Mouse (Mus musculus) A20 (cell line): Measurements from ENCODE around the gene Arhgap19.
A peak's percentile ranks its signal among the peaks of the same experiment; 100 is the strongest.

ENCODE experiments used
- DNase-seq: peaks from one replicate; pipeline ENCODE4 v3.0.0-alpha.2; 2011; ENCODE audit warnings: low read depth, low spot score

The Arhgap19 gene

DNA sequence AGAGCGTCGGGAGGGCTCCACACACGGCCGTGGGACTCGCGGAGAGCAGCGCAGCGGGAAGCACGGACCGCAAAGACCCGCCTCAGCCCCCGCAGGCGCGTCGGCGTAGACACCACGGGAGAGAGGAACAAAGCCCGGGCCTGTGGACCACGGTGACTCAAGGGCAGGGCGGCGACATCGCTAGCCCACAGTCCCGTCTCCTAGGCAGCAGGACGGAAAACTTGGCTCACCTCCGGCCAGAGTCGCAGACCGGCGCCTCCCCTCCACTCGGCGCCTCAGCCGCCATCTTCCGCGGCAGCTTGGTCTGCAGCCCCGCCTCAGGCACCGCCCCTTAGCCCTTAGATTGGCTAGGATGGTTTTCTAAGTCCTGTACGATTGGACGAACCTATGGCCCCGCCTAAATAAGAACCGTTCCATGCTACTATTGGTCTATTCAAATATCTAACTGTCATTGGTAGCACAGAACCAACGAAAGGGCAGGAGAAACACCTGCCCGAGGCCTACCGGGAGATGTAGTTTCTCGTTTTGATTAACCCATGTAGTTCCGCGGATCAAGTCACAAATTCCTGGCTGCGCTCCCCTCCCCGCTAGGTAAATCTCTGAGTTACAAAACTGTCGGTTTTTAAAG, at the start of gene Arhgap19:
Gene Arhgap19 (minus strand): TSS at position 306 of the 628 bp plus-strand sequence.
- peak; percentile 95 for DNase-seq

DNA sequence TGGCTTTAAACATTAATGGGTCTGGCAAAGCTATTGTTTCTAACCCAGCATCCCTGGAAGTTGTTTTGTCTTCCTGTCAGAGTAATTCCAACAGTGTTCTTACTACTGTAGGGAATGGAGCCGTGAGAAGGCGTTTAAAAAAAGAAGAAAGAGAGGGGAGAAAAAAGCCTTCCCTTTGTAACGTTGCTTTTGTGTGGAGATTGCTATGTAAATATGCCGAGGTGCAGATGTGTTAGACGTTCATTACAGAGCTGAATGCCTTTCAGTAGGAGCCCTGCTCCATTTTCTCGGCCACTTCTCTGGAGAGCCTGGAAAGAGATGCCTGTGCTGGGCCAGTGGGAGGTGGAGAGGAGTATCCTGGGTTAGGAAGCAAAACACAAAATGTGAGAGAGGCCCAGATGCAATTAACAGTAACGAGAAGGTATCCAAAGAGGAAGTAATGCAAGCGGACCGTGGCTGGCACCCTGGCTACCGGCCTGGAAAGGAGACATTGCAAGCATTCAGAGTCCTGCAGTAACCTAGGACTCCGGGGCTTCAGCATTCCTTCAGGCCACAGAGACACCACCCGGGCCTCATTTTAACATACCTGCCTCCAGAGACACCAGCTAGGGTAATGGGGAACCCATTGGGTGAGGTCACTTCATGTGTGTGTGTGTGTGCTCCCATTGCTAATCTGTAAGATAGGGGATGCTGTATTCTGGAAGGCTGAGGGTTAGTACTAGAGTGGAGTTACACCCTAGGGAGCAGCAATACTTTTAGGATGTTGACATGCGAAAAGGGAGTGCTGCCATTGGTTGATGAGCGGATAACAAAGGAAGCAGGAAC, 49.1 kb upstream of the Arhgap19 start:
- peak; percentile 76 for DNase-seq

- no peak for DNase-seq
Measured at GRCm38 (mm10) chr19:41850021-41850718, 48.3 kb upstream of the Arhgap19 start.

DNA sequence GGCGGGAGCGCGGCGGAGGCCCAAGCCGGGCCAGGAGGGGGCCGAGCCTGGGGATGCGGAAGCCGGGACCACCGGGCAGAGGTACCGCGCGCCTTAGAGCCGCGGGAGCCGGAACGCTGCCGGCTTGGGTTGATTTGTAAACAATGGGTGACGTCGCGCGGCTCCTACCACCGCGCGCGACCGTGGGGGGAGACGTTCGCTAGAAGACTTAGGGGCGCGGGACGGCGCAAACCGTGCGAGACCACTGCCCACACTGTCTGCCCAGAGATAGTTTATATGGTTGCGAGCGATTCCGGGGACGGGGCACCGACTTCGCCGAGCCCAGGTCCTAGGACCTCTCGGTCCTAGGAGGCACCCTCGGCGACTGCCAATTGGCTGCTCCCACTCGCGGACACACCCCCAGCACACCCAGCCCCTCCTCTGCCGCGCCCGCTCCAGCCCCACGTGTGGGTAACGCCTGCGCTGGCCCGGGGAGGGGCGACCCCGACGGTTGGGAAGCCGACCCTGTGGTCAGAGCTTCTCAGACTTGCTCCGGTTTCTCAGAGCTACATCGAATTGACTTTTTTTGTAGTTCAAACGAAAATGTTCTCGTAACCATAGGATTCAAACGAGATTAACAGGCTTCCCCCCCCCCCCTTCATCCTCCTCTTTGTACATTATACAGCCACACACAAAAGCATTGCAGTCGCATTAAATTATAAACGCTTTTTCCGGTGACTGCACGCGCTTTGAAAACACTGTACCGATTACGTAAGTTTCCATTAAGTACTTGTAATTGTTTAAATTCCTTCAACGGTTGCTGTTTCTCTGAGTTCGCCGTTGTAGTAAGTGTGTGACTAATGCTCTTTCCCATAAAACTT, 46.4 kb upstream of the Arhgap19 start, which contains the start of gene Frat2:
Gene Frat2 (minus strand): TSS at position 141 of the 860 bp plus-strand sequence.
- peak; percentile 99 for DNase-seq

GRCm38 (mm10) chr19:41847614-41847991, 45.8 kb upstream of the Arhgap19 start:
- peak; percentile 73 for DNase-seq

DNA sequence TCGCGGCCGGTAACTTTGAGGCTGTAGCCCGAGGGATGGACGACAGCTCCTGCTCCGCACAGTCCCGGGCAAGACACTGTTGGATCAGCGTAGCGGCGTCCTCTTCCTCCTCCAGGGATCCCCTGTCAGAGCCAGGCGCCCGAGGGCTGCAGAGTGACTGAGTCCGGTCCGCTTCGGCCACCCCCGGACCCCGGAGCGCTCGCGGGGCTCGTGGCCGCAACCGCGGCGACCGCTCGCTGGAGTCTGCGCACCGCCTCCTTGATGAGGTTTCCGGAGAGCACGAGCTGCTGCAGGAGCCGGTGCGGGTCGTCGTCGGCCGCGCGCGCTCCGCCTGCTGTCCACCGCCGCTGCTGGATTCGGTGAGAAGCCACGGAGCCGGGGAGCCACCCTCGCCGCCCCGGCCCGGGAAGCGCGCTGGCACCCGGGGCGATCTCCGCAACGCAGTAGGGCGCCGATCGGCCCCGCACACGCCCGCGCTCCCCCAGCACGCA, 45.3 kb upstream of the Arhgap19 start:
- DNase-seq = peak; percentile 53

- no peak for DNase-seq
Measured at GRCm38 (mm10) chr19:41846366-41847090, 44.7 kb upstream of the Arhgap19 start.

DNA sequence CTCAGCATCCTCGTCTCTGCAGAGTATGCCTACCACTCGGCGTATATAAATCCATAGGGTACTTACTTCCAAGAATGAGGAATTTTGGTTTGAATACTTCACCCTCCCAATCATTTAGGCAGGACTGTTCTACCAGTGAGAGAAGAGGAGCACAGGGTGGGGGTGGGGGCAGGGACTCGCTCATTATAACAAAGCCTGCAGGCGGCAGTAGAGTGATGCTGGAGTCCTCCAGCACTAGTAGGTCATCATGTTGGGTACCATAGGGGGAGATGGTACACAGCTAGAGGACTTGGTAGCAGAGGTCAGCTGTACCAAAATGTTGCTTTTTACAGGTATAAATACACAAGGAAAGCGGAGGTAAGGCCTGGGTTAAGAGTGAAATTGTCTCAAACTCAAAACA, 42.5 kb upstream of the Arhgap19 start:
- DNase-seq = peak; percentile 63

- no peak for DNase-seq
Measured at GRCm38 (mm10) chr19:41842706-41843105, 40.9 kb upstream of the Arhgap19 start.

GRCm38 (mm10) chr19:41842196-41842595, 40.3 kb upstream of the Arhgap19 start:
- no peak for DNase-seq

DNA sequence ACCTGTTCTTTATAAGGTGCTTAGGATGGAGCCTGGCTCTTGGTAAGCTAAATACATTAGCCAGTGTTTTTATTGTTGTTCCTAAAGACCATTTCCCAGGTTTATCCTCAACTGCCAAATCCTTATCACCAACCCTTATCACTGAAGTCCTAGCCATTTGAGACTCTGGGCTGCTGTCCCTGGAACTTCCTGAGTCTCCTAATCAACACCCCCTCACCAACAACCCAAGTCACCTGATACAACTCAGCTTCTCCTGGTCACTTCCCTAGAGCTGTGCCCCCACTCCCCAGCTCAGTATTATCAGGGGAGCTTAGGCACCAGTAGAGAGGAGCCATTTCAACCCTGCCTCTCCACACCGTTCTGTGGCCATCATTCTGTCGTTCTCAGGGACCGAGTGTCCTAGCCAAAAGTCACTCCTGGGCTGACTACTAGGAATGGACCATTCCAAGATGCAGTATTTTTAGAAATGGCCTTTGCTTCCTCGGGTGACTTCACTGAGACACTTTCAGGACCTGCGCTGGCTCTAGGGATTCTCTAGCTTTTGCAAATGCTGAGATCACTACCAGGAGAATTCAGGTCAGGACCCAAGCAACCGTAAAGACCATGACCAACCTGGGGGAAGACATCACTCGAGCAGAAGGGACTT, 39.4 kb upstream of the Arhgap19 start:
- no peak for DNase-seq

DNA sequence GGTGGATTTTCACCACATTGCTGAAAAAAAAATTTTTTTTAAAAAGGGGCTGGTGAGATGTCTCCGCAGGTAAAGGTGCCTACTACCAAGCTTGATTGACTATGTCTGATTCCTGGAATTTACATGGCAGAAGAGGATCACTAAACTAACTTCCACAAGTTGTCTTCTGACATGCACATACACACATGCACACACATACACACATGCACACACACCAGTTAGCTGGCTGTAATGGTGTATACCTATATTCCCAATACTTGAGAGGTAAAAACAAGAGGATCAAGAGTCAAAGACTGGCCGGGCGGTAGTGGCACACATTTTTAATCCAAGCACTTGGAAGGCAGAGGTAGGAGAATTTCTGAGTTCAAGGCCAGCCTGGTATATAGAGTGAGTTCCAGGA, 37.8 kb upstream of the Arhgap19 start:
- DNase-seq = no peak

DNA sequence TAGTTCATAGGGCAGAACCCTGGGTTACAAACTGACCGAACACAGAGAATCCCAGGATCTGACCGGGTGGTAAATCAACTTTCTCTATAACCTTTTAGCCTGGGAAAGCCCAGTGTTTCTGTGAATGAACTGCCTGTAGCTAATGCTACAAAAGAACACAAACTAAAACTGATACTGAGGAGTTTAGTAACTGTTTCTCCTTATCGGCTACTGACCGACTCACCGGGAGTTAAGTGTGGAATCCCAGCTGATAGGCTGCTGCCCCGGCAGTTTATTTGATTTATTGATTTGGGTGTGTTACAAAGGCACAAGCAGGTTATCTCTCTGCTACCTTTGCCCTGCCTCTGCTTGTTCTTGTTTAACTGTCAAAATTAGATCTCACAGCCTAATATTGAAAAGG, 37.0 kb upstream of the Arhgap19 start:
- DNase-seq = no peak

GRCm38 (mm10) chr19:41837917-41838261, 36.0 kb upstream of the Arhgap19 start:
- no peak for DNase-seq

- DNase-seq = no peak
Measured at GRCm38 (mm10) chr19:41837194-41837916, 35.5 kb upstream of the Arhgap19 start.

GRCm38 (mm10) chr19:41836719-41837118, 34.9 kb upstream of the Arhgap19 start:
- no peak for DNase-seq

- no peak for DNase-seq
Measured at GRCm38 (mm10) chr19:41835816-41836215, 34.0 kb upstream of the Arhgap19 start.

DNA sequence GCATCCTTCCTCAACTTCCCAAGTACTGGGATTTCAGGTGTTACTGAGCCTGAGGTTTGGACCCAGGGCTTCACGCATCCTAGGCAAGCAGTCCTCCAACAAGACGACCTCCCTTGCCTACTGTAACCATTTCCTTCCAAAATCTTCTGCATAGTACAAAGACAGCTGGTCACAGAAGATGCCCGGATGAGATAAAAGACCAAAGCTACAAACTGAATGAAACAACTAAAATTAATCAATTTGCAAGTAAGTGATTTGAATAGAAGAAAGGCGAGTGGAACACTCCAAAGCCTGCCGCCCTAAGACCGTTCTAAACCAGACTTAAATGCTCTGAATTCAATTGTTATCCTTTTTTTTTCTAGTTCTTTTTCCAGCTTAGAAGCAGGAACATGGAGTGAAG, 33.6 kb upstream of the Arhgap19 start:
- DNase-seq = no peak

- DNase-seq = no peak
Measured at GRCm38 (mm10) chr19:41832501-41833201, 30.8 kb upstream of the Arhgap19 start.
